Mouse (Mus musculus) gastrocnemius, adult 18-20 months (tissue): ENCODE data around the gene Pkig. TPM values are rescaled to one million over a fixed set of nuclear protein-coding genes. Genes with fewer than 3 reads are reported as not detected.
A peak's percentile ranks its signal among the peaks of the same experiment; 100 is the strongest.

Experiments
- DNase-seq: peaks from one replicate; pipeline ENCODE4 v3.0.0; 2021; ENCODE audit warnings: low spot score
- total RNA-seq, 2 experiments: library from RNA; stranded (reverse); gene quantifications; 2 replicates each; pipeline ENCODE4 v1.2.3; 2021

Gene Pkig
- total RNA-seq, 2 experiments from 2014 or later: 113 to 126 TPM

GRCm38 (mm10) chr2:163749647-163750611 lies 91.7 kb downstream of the Pkig start, which contains the start of gene Ada:
Gene Ada, minus strand, starts transcription at chr2:163750239.
- DNase-seq: peak; percentile 49

- no peak for DNase-seq
Measured at GRCm38 (mm10) chr2:163754228-163754627, 96.0 kb downstream of the Pkig start.

DNA sequence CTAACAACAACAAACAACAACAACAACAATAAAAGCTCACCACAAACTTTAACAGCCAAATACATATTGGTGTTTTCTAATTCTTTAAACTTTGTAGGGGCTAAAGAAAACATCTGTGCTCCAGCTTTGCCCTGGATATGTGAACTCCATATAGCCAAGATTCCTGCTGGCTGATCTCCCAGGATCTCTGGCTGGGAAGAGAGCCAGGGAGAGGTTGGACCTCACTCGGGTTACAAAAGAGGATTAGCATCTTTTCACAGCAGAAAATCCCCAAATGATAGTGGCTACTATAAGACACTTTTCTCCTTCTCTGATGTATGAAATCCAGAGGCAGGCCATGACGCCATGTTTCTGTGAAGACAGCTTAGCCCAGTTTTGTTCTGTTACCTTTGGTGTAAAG lies 98.5 kb downstream of the Pkig start:
- DNase-seq: peak; percentile 74

- no peak for DNase-seq
Measured at GRCm38 (mm10) chr2:163758146-163758545, 100.0 kb downstream of the Pkig start.

GRCm38 (mm10) chr2:163760589-163760988 lies 102.4 kb downstream of the Pkig start:
- no peak for DNase-seq

GRCm38 (mm10) chr2:163761402-163761801 lies 103.2 kb downstream of the Pkig start:
- DNase-seq: no peak

GRCm38 (mm10) chr2:163766261-163766660 lies 108.1 kb downstream of the Pkig start:
- no peak for DNase-seq

GRCm38 (mm10) chr2:163766890-163767289 lies 108.7 kb downstream of the Pkig start:
- DNase-seq: no peak

DNA sequence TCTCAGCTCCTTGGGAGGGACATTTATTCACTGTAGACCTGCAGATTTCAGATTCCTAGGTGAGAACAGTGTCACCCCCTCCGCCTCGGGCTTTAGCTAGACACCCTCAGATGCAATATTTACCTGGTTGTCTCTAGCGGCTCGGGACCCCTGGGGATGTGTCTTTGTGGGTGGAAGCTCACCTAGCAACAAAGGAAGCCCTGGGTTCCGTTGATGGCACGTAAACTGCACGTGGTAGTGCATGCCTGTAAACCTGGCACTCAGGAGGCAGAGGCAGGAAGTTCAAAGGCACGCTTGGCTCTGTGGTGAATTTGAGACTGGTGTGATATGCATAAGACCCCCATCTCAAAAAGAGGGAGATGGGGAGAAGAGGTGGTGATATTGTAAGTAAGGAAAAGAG lies 112.5 kb downstream of the Pkig start:
- DNase-seq: no peak

Other genes with a start within 250 kb of the Pkig start
- 10 to 100 TPM; 31.4 to 38.1 TPM for gene Oser1, start 233.7 kb upstream of the Pkig start, total RNA-seq
- gene Gdap1l1, start 219.9 kb upstream of the Pkig start, total RNA-seq: under 1 TPM in 1 of 2 experiments, not detected in 1; 0.21 TPM
- gene Fitm2, start 185.8 kb upstream of the Pkig start, total RNA-seq: 10 to 100 TPM; 76.5 TPM
- not detected for gene R3hdml, start 166.1 kb upstream of the Pkig start, total RNA-seq
- gene Hnf4a, start 151.6 kb upstream of the Pkig start, total RNA-seq: under 1 TPM; 0.21 to 0.28 TPM
- 1 to 10 TPM; 4.2 to 4.9 TPM for gene Ttpal, start 56.1 kb upstream of the Pkig start, total RNA-seq
- 100 to 1,000 TPM; 103 to 119 TPM for gene Serinc3, start 13.3 kb upstream of the Pkig start, total RNA-seq
- under 1 TPM; 0.26 to 0.43 TPM for gene Ada, start 91.9 kb downstream of the Pkig start, total RNA-seq
- under 1 TPM; 0.82 to 0.95 TPM for gene Ccn5, start 162.5 kb downstream of the Pkig start, total RNA-seq
- gene Kcnk15, start 195.3 kb downstream of the Pkig start, total RNA-seq: not detected